Comparison of ENCODE assay signal across 8 mouse cellular contexts in the genomic region with DNA sequence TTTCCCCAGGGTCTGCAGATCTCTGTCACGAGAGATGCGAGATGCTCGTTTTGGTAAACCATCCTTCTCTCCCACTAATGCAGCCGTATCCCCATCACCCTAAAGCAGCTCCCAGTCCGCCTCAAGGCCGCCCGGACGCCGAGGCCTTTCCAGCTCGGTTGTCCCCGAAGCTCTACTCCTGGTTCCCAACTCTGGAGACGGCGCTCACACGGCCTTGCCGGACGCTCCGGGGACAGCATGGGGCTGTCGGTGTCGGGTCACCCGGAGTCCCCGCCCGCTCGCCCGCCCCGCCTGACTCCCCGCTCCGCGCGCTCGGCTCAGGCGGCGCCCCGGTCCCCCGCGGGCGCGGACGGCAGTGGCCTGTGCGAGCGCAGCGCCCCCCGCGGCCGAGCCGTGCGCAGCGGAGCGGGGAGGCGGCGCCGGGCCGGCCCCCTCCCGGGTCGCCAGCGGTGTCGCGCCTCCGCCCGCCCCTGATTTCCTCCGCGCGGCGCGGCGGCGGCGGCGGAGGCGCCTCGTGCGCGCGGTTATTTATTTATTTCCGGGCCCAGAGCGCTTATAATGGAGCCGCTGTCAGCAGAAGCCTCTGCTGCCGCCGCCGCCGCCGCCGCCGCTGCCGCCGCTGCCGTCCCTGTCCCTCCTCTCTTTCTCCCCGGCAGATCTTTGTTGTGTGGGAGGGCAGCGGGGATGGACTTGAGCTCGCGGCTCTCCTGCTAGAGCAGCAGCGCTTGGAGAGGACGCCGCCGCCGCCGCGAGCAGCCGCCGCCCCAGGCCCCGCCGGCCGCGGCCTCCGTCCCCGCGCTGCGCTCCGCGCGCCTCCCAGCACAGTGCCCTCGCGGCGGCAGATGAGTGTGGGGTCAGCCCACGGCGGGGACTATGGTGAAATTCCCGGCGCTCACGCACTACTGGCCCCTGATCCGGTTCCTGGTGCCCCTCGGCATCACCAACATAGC. TPM values are rescaled to one million over a fixed set of nuclear protein-coding genes. Genes with fewer than 3 reads are reported as not detected.
DNase-seq lines count a peak whose midpoint lies in the region; ATAC-seq and TF ChIP-seq lines count a peak whose summit lies in the region.

A gene (plus strand): TSS at position 547 of the 950 bp plus-strand sequence.

- peaks cover 26% of the 10 kb centered on the region for H3K4me1 ChIP-seq in hindbrain, embryonic 10.5 days (replicated peaks)
- H3K4me1 ChIP-seq in lung, postnatal 0 days (ENCODE audit: insufficient read depth, low read depth, low read length) = no peaks in the 10 kb centered on the region
- H3K4me1 ChIP-seq in thymus, adult 2 months (replicated peaks; ENCODE audit: control insufficient read depth, insufficient read depth, low read length) = peaks cover 12% of the 10 kb centered on the region

- peak within 1 kb of the TSS; percentile 91 for H3K4me2 ChIP-seq in lung, postnatal 0 days (replicated peaks; ENCODE audit: low read depth, low read length)

- peak within 1 kb of the TSS; percentile 93 for H3K27ac ChIP-seq in hindbrain, embryonic 10.5 days
- peak within 1 kb of the TSS; percentile 71 for H3K27ac ChIP-seq in lung, postnatal 0 days (ENCODE audit: low read length)
- no peak within 1 kb of the TSS for H3K27ac ChIP-seq in thymus, adult 2 months (ENCODE audit: control insufficient read depth, insufficient read depth, low read length)

- H3K27me3 ChIP-seq in hindbrain, embryonic 10.5 days (ENCODE audit: insufficient read depth, poor library complexity, severe bottlenecking) = peaks cover 15% of the 10 kb centered on the region; the same call in 1 of the 2 replicates
- no peaks in the 10 kb centered on the region for H3K27me3 ChIP-seq in lung, postnatal 0 days (replicated peaks; ENCODE audit: insufficient read depth, low read length)
- peaks cover 13% of the 10 kb centered on the region for H3K27me3 ChIP-seq in thymus, adult 2 months (ENCODE audit: control insufficient read depth, insufficient read depth, low read length)

- H3K4me3 ChIP-seq in hindbrain, embryonic 10.5 days = peak within 1 kb of the TSS; percentile 84
- peak within 1 kb of the TSS; percentile 68 for H3K4me3 ChIP-seq in lung, postnatal 0 days (ENCODE audit: low read depth, low read length)
- peak within 1 kb of the TSS; percentile 58 for H3K4me3 ChIP-seq in thymus, adult 2 months (ENCODE audit: control insufficient read depth, insufficient read depth, low read length)

- DNase-seq in MN1 (ENCODE audit: low spot score) = peak; percentile 86
- peak; percentile 86 for DNase-seq in cerebellum, adult 9-11 months
- DNase-seq in frontal cortex, postnatal 10 days (ENCODE audit: low spot score in 2 of 2) = peak; percentile 62 to 83
- peak; percentile 79 for DNase-seq in hindbrain, embryonic 10.5 days (ENCODE audit: low spot score)
- DNase-seq in layer of hippocampus, postnatal 10 days (ENCODE audit: low spot score in 2 of 2) = peak; percentile 81 to 91
- DNase-seq in lung, postnatal 0 days (ENCODE audit: low spot score) = peak; percentile 85
- DNase-seq in ovary, adult 18-20 months (ENCODE audit: low spot score) = peak; percentile 66
- peak; percentile 81 for DNase-seq in thymus, adult 2 months

- no peak for TF ChIP-seq POLR2A in thymus, adult 2 months (IDR thresholded peaks at IDR 0.05; ENCODE audit: control insufficient read depth, extremely low read depth, insufficient read depth, low read length, poor library complexity)

- peak; percentile 41; the same call in 1 of the 2 replicates for TF ChIP-seq CTCF in lung, postnatal 0 days (IDR thresholded peaks at IDR 0.05)
- peak; percentile 37; the same call in 1 of the 2 replicates for TF ChIP-seq CTCF in thymus, adult 2 months (IDR thresholded peaks at IDR 0.05; ENCODE audit: borderline replicate concordance, control insufficient read depth, extremely low read depth, insufficient read depth, low read length, poor library complexity)

- peak within 1 kb of the TSS; percentile 63 for H3K9ac ChIP-seq in lung, postnatal 0 days (replicated peaks; ENCODE audit: low read depth)

- peak; percentile 96 for ATAC-seq in lung, postnatal 0 days

- H3K36me3 ChIP-seq in hindbrain, embryonic 10.5 days = no peaks in the 10 kb centered on the region
- H3K36me3 ChIP-seq in lung, postnatal 0 days (ENCODE audit: insufficient read depth, low read length) = no peaks in the 10 kb centered on the region
- H3K36me3 ChIP-seq in thymus, adult 2 months (ENCODE audit: control insufficient read depth, insufficient read depth, low read length) = no peaks in the 10 kb centered on the region

- no peak for TF ChIP-seq EP300 in lung, postnatal 0 days (IDR thresholded peaks at IDR 0.05)

- WGBS in hindbrain, embryonic 10.5 days = under 1% methylated on average over 110 of the region's 120 CpGs
- WGBS in lung, postnatal 0 days = under 1% methylated on average over 55 of the region's 120 CpGs
- WGBS in thymus, adult 2 months = 3% methylated on average over 120 of the region's 120 CpGs

- no peaks in the 10 kb centered on the region for H3K9me3 ChIP-seq in hindbrain, embryonic 10.5 days
- no peaks in the 10 kb centered on the region for H3K9me3 ChIP-seq in lung, postnatal 0 days (ENCODE audit: low read length)

RNA-seq across cellular contexts. Expression of the gene that starts here (rescaled TPM):
- polyA plus RNA-seq in hindbrain, embryonic 10.5 days (2016; fragmentation: Nextera tagmentation; extraction: Ambion mirVana) = 8.4 and 11.0 TPM in 2 replicates
- total RNA-seq in layer of hippocampus, postnatal 10 days (2021) = 100 to 1,000 TPM; 124 to 138 TPM
- polyA plus RNA-seq in lung, postnatal 0 days (2015; fragmentation: Nextera tagmentation; extraction: Ambion mirVana) = 6.8 and 9.3 TPM in 2 replicates
- polyA plus RNA-seq in thymus, adult 2 months (2012; rRNA removed) = 14.4 and 21.5 TPM in 2 replicates
